Comparison of ENCODE assay signal across 26 mouse cellular contexts in the genomic region with DNA sequence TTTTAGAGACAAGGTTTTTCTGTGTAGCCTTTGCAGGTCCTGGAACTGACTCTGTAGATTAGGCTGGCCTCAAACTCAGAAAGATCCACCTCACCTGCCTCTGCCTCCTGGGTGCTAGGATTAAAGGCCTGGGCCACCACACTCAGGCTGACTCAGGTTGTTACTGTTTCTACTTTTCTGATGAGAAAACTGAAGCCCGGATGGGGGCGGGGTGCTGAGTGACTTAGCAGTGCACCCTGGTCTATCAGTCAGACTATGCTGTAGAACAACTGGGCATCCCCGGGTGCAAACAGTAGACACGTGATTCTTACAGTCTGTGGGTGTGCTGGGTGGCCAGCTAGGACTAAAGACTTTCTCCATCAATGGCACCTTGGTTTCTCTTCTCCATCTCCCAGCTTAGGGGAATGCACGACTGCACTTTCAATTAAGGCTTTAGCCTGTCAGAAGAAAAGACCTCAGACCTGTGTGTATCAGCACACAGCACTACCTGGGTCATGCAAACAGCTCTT. TPM values are rescaled to one million over a fixed set of nuclear protein-coding genes. Genes with fewer than 3 reads are reported as not detected.
DNase-seq lines count a peak whose midpoint lies in the region; ATAC-seq and TF ChIP-seq lines count a peak whose summit lies in the region.
"Had no signal": no experiment of that assay in that cellular context is flagged by ENCODE, and none has a peak within 500 bp of the region (broad histone marks: within the 10 kb centered on the region; RNA-seq: fewer than 3 reads in every experiment).

No protein-coding gene starts in this region.

- no peak for ATAC-seq in liver, embryonic 12.5 days
- no peak for ATAC-seq in midbrain, embryonic 15.5 days (replicated peaks)
- ATAC-seq in frontal cortex, adult (ENCODE audit: low TSS enrichment), result no peak
- ATAC-seq: forebrain, embryonic 15.5 days; hindbrain, embryonic 16.5 days; intestine, embryonic 15.5 days; Patski had no signal

- no peak overlapping the region for H3K9ac ChIP-seq in liver, embryonic 12.5 days
- no peak overlapping the region for H3K9ac ChIP-seq in MEL (ENCODE audit: control insufficient read depth, low read depth, low read length, poor library complexity, severe bottlenecking)
- no peak overlapping the region for H3K9ac ChIP-seq in midbrain, embryonic 15.5 days
- H3K9ac ChIP-seq: embryonic facial prominence, embryonic 12.5 days; embryonic facial prominence, embryonic 15.5 days; forebrain, embryonic 15.5 days; heart, embryonic 12.5 days; heart, embryonic 15.5 days; hindbrain, embryonic 13.5 days; intestine, embryonic 15.5 days had no signal

- 45% methylated on average over 5 of the region's 5 CpGs for WGBS in liver, embryonic 12.5 days (ENCODE audit: insufficient replicate concordance)
- WGBS in midbrain, embryonic 15.5 days, result 78% methylated on average over 5 of the region's 5 CpGs

- H3K4me3 ChIP-seq in liver, embryonic 12.5 days, result no peak overlapping the region
- H3K4me3 ChIP-seq in MEL (ENCODE audit: control insufficient read depth in 1 of 2, insufficient read depth in 1 of 2, low read depth in 2 of 2, low read length in 2 of 2), result no peak overlapping the region
- H3K4me3 ChIP-seq in midbrain, embryonic 15.5 days, result no peak overlapping the region
- H3K4me3 ChIP-seq: embryonic facial prominence, embryonic 12.5 days; embryonic facial prominence, embryonic 15.5 days; forebrain, embryonic 15.5 days; gastrocnemius, adult 2 months; heart, embryonic 12.5 days; heart, embryonic 15.5 days; hindbrain, embryonic 10.5 days; hindbrain, embryonic 13.5 days; intestine, embryonic 15.5 days had no signal

- TF ChIP-seq RAD21 in MEL (IDR thresholded peaks at IDR 0.05; ENCODE audit: low read depth, low read length), result no peak

- TF ChIP-seq EP300 in MEL (IDR thresholded peaks at IDR 0.05; ENCODE audit: low read depth in 1 of 2, low read length in 2 of 2), result no peak

- H3K79me2 ChIP-seq in MEL (ENCODE audit: control insufficient read depth, insufficient read depth, low read length, poor library complexity), result no peaks in the 10 kb centered on the region

- peak; percentile 37 for DNase-seq in liver
- peak; percentile 66 for DNase-seq in MEL (ENCODE audit: low read depth, low spot score)
- peak; percentile 62 for DNase-seq in testis, postnatal 10 days (ENCODE audit: low spot score)
- DNase-seq: adrenal gland, postnatal 10 days; adrenal gland, postnatal 36 days; B cell, adult 2 months; cerebellum, adult 2 months; cerebellum, adult 9-11 months; cerebellum, postnatal 25 days; gastrocnemius, adult 2 months; gastrocnemius, postnatal 25 days; heart, adult 18-20 months; heart, postnatal 36 days had no signal

- no peaks in the 10 kb centered on the region for H3K36me3 ChIP-seq in liver, embryonic 12.5 days
- H3K36me3 ChIP-seq in MEL (ENCODE audit: control insufficient read depth in 1 of 2, insufficient read depth in 2 of 2, low read length in 2 of 2), result peaks cover 0 to 20% of the 10 kb centered on the region in 2 experiments; a peak in 2 of 4 replicates
- no peaks in the 10 kb centered on the region for H3K36me3 ChIP-seq in midbrain, embryonic 15.5 days (replicated peaks)
- H3K36me3 ChIP-seq: embryonic facial prominence, embryonic 12.5 days; embryonic facial prominence, embryonic 15.5 days; forebrain, embryonic 15.5 days; heart, embryonic 12.5 days; heart, embryonic 15.5 days; hindbrain, embryonic 10.5 days; hindbrain, embryonic 13.5 days; intestine, embryonic 15.5 days had no signal

- no peak for TF ChIP-seq POLR2A in MEL (IDR thresholded peaks at IDR 0.05; ENCODE audit: control insufficient read depth in 1 of 2, insufficient read depth in 1 of 2, low read depth in 1 of 2, low read length in 2 of 2, poor library complexity in 1 of 2)

- no peak overlapping the region for H3K4me2 ChIP-seq in liver, embryonic 12.5 days
- no peak overlapping the region for H3K4me2 ChIP-seq in midbrain, embryonic 15.5 days
- H3K4me2 ChIP-seq: embryonic facial prominence, embryonic 12.5 days; embryonic facial prominence, embryonic 15.5 days; forebrain, embryonic 15.5 days; heart, embryonic 15.5 days; hindbrain, embryonic 13.5 days; intestine, embryonic 15.5 days had no signal

- no peak overlapping the region for H3K27ac ChIP-seq in liver, embryonic 12.5 days
- H3K27ac ChIP-seq in MEL (ENCODE audit: control insufficient read depth, low read depth, low read length), result peak overlapping the region; percentile 58; the same call in 1 of the 2 replicates
- H3K27ac ChIP-seq in midbrain, embryonic 15.5 days, result no peak overlapping the region
- H3K27ac ChIP-seq: embryonic facial prominence, embryonic 12.5 days; embryonic facial prominence, embryonic 15.5 days; forebrain, embryonic 15.5 days; gastrocnemius, adult 2 months; heart, embryonic 15.5 days; hindbrain, embryonic 10.5 days; hindbrain, embryonic 13.5 days; intestine, embryonic 15.5 days had no signal

- no peak for TF ChIP-seq CTCF in MEL (IDR thresholded peaks at IDR 0.05 in 2 of 3, conservative IDR thresholded peaks at IDR 0.05 in 1 of 3; ENCODE audit: control insufficient read depth in 1 of 3, insufficient read depth in 1 of 3, low read depth in 2 of 3, low read length in 3 of 3, poor library complexity in 1 of 3, severe bottlenecking in 1 of 3)

- peaks cover 54% of the 10 kb centered on the region for H3K27me3 ChIP-seq in liver, embryonic 12.5 days (replicated peaks)
- no peaks in the 10 kb centered on the region for H3K27me3 ChIP-seq in MEL (ENCODE audit: control insufficient read depth in 1 of 2, insufficient read depth in 2 of 2, low read length in 2 of 2)
- no peaks in the 10 kb centered on the region for H3K27me3 ChIP-seq in midbrain, embryonic 15.5 days (replicated peaks)
- H3K27me3 ChIP-seq: embryonic facial prominence, embryonic 12.5 days; forebrain, embryonic 15.5 days; intestine, embryonic 15.5 days; Patski had no signal

- H3K9me3 ChIP-seq in liver, embryonic 12.5 days (replicated peaks), result no peaks in the 10 kb centered on the region
- no peaks in the 10 kb centered on the region for H3K9me3 ChIP-seq in MEL (replicated peaks; ENCODE audit: insufficient read depth, low read length)
- H3K9me3 ChIP-seq in midbrain, embryonic 15.5 days, result no peaks in the 10 kb centered on the region
- H3K9me3 ChIP-seq: embryonic facial prominence, embryonic 12.5 days; embryonic facial prominence, embryonic 15.5 days; forebrain, embryonic 15.5 days; heart, embryonic 12.5 days; heart, embryonic 15.5 days; hindbrain, embryonic 10.5 days; hindbrain, embryonic 13.5 days; intestine, embryonic 15.5 days had no signal

- peaks cover 25% of the 10 kb centered on the region for H3K4me1 ChIP-seq in liver, embryonic 12.5 days
- peaks cover 8 to 29% of the 10 kb centered on the region in 2 experiments for H3K4me1 ChIP-seq in MEL (ENCODE audit: control insufficient read depth in 1 of 2, insufficient read depth in 2 of 2, low read length in 2 of 2)
- H3K4me1 ChIP-seq in midbrain, embryonic 15.5 days, result peaks cover 21% of the 10 kb centered on the region
- H3K4me1 ChIP-seq: embryonic facial prominence, embryonic 12.5 days; embryonic facial prominence, embryonic 15.5 days; intestine, embryonic 15.5 days had no signal

TF ChIP-seq in MEL, 35 proteins besides CTCF, POLR2A, EP300 and RAD21:
- TF ChIP-seq ELF1 (IDR thresholded peaks at IDR 0.05; ENCODE audit: low read depth, low read length) (no peak), KAT2A (conservative IDR thresholded peaks at IDR 0.05; ENCODE audit: low read depth, low read length) (no peak), MAFK (IDR thresholded peaks at IDR 0.05; ENCODE audit: borderline replicate concordance, low read depth, low read length) (no peak), JUND (IDR thresholded peaks at IDR 0.05; ENCODE audit: low read depth, low read length) (no peak), USF1 (IDR thresholded peaks at IDR 0.05; ENCODE audit: low read depth, low read length) (peak; percentile 61; the same call in 1 of the 2 replicates)

RNA-seq across cellular contexts. Expression of gene Lrp8, which starts 55.1 kb away (rescaled TPM):
- polyA plus RNA-seq in liver, embryonic 12.5 days (2016; fragmentation: Nextera tagmentation; extraction: Ambion mirVana), result 7.6 and 8.5 TPM in 2 replicates
- 20.6 and 25.2 TPM in 2 replicates for total RNA-seq in MEL (2012; rRNA removed)
- 10 to 100 TPM in 1 of 2 experiments, not detected in 1; 33.2 TPM for polyA plus RNA-seq in MEL (2012; ENCODE audit: insufficient read depth in 1 of 2, insufficient read length in 2 of 2, low read depth in 1 of 2, low replicate concordance in 2 of 2, missing spikeins in 1 of 2)
- 70.6 and 71.3 TPM in 2 replicates for polyA plus RNA-seq in midbrain, embryonic 15.5 days (2015; fragmentation: Nextera tagmentation; extraction: Ambion mirVana)
